Mouse (Mus musculus): ENCODE data around the gene Hoxd12.

DNA sequence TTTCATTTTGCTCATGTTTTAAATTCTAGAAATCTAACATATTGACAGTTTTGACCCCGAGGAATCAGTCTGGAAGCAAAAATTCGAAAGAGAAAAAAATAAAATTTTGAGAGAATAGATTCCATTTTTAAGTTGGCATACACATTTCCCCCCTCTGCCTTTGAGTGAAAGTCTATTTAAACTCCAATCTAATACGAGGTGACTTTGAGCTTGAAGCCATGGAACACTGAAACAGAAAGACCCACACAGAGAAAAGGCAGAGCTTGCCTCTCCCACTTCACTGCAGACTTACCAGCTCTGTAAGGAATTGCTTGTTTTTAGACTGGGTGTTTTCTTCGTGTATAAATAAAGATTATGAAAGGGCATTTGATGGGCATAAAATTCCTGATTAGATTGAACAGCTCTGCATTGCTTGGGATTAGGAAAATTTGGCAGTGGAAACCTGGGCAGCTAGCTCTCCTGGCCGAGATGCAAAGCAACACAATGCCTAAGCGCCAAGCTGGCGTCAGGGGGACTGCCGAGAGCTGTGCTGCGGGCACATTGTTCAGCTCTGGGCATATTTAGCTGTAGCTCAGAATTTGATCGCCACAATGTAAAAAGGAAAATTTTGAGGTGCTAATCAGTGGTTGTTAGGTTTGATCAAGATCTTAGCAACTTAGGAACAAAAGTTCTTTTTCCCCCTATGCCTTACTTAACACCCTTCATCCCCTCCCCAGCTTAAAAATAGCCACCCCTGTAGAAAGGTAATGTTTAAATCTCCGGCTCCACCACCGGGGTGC lies 14.2 kb downstream of the Hoxd12 start:
- TF ChIP-seq CTCF (IDR thresholded peaks at IDR 0.05; ENCODE audit: extremely low read depth, insufficient read length, insufficient replicate concordance, low read depth, low read length), result no peak
- TF ChIP-seq POLR2A (IDR thresholded peaks at IDR 0.05; ENCODE audit: low read depth, low read length), result no peak
